Mouse (Mus musculus) E14TG2a.4 (cell line): ENCODE results near the gene Krt36.

Experiments
- H3K27me3 ChIP-seq: 2 replicates; pipeline ENCODE4 v1.6.1; 2014; ENCODE audit warnings: low read length, control low read depth; ENCODE audit not compliant: insufficient read depth
- H3K36me3 ChIP-seq: 2 replicates; pipeline ENCODE4 v1.6.1; 2014; ENCODE audit warnings: low read length, control low read depth; ENCODE audit not compliant: insufficient read depth
- H3K4me1 ChIP-seq: replicated peaks from 2 replicates; pipeline ENCODE4 v1.6.1; 2014; ENCODE audit warnings: low read depth, low read length, control low read depth
- H3K4me3 ChIP-seq: replicated peaks from 2 replicates; pipeline ENCODE4 v1.5.1; 2014; ENCODE audit warnings: mild to moderate bottlenecking, low read length
- H3K9me3 ChIP-seq: 2 replicates; pipeline ENCODE4 v1.6.1; 2014; ENCODE audit warnings: low read length, control low read depth
- CTCF ChIP-seq: conservative IDR thresholded peaks from 2 replicates; pipeline ENCODE4 v1.5.1; 2014; ENCODE audit warnings: low read length
- NANOG ChIP-seq: IDR thresholded peaks from 2 replicates; pipeline ENCODE4 v1.6.1; 2014; ENCODE audit warnings: borderline replicate concordance, low read length, mixed read lengths
- POU5F1 ChIP-seq: IDR thresholded peaks from 2 replicates; pipeline ENCODE4 v1.6.1; 2014; ENCODE audit warnings: low read length, borderline replicate concordance

Krt36 gene

GRCm38 (mm10) chr11:100100391-100100790 lies 5.0 kb downstream of the Krt36 start:
- no peaks in the 10 kb centered on the region for H3K4me1 ChIP-seq
- no peak overlapping the region for H3K4me3 ChIP-seq
- no peak for TF ChIP-seq NANOG
- no peak for TF ChIP-seq CTCF
- TF ChIP-seq POU5F1: no peak
- peaks cover 9% of the 10 kb centered on the region for H3K27me3 ChIP-seq
- no peaks in the 10 kb centered on the region for H3K9me3 ChIP-seq
- no peaks in the 10 kb centered on the region for H3K36me3 ChIP-seq

DNA sequence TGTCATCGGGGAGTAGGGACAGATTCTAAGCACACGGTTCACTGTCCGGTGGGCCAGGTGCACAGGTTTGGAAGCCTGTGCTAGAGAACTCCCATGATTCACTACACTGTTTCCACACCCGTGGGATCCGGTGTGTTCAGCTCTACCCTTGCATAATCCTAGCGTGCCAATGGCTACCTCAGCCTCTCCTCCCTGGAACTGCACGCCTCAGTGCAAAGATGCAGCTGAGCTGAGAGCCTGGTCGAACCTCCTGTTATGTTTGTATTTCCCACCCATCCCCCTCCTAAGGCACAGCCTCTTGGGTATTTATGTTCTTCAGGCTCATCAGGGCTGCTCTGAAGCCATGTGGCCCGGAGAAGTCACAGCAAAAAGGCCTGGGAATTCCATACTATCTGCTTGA lies 7.6 kb downstream of the Krt36 start:
- Histone ChIP-seq H3K36me3 (no peaks in the 10 kb centered on the region), H3K4me1 (no peaks in the 10 kb centered on the region), H3K4me3 (no peak overlapping the region), H3K9me3 (no peaks in the 10 kb centered on the region), H3K27me3 (peaks cover 3% of the 10 kb centered on the region; the same call in 1 of the 2 replicates)
- TF ChIP-seq NANOG (no peak), POU5F1 (no peak), CTCF (no peak)

- Histone ChIP-seq H3K4me1 (no peaks in the 10 kb centered on the region), H3K9me3 (peaks cover 1% of the 10 kb centered on the region; the same call in 1 of the 2 replicates), H3K4me3 (no peak within 1 kb of the TSS), H3K36me3 (no peaks in the 10 kb centered on the region), H3K27me3 (0 out of 2 replicates have a peak, but pooled peaks cover 3% of the 10 kb centered on the region)
- no peak for TF ChIP-seq CTCF
Observed at GRCm38 (mm10) chr11:100096141-100096540, 9.3 kb downstream of the Krt36 start, which contains the start of gene Krt35. TSS of gene Krt35 (minus strand) at chr11:100096241.

- 0 out of 2 replicates have a peak, but pooled peaks cover 3% of the 10 kb centered on the region for H3K27me3 ChIP-seq
- H3K36me3 ChIP-seq: no peaks in the 10 kb centered on the region
- peaks cover 19% of the 10 kb centered on the region for H3K9me3 ChIP-seq
- no peak overlapping the region for H3K4me3 ChIP-seq
- no peaks in the 10 kb centered on the region for H3K4me1 ChIP-seq
- TF ChIP-seq NANOG (no peak), POU5F1 (no peak), CTCF (no peak)
Observed at GRCm38 (mm10) chr11:100088378-100089025, 16.9 kb downstream of the Krt36 start.

- Histone ChIP-seq H3K4me3 (no peak within 1 kb of the TSS), H3K4me1 (no peaks in the 10 kb centered on the region), H3K27me3 (0 out of 2 replicates have a peak, but pooled peaks cover 3% of the 10 kb centered on the region), H3K9me3 (peaks cover 19% of the 10 kb centered on the region), H3K36me3 (no peaks in the 10 kb centered on the region)
- no peak for TF ChIP-seq CTCF
- TF ChIP-seq NANOG: no peak
- TF ChIP-seq POU5F1: no peak
Observed at GRCm38 (mm10) chr11:100087861-100088260, 17.6 kb downstream of the Krt36 start, which contains the start of gene Krt32. TSS of gene Krt32 (minus strand) at chr11:100088226.

DNA sequence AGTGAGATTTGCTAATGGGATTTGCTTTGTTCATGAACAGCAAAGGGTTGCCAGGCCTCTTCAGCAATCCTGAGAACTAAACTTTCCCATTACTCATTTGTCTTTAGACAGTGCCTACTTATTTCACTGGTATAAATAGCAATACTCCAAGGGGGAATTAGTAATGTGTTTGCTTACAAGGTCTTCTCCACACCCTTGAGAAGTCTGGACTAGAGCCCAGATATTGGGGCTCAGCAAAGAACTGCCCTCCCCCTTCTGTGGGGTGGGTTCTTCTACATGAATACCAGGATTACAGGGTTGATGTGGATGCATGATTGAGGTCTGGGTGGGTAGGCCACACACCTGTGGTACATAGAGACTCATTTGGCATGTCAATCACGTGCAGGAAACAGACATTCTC lies 31.6 kb downstream of the Krt36 start:
- Histone ChIP-seq H3K36me3 (no peaks in the 10 kb centered on the region), H3K4me3 (no peak overlapping the region), H3K9me3 (no peaks in the 10 kb centered on the region), H3K27me3 (no peaks in the 10 kb centered on the region), H3K4me1 (no peaks in the 10 kb centered on the region)
- TF ChIP-seq CTCF (no peak), NANOG (no peak)

GRCm38 (mm10) chr11:100067293-100068036 lies 38.0 kb downstream of the Krt36 start:
- H3K4me3 ChIP-seq: no peak overlapping the region
- no peaks in the 10 kb centered on the region for H3K4me1 ChIP-seq
- no peaks in the 10 kb centered on the region for H3K36me3 ChIP-seq
- TF ChIP-seq POU5F1: no peak
- H3K9me3 ChIP-seq: no peaks in the 10 kb centered on the region
- no peaks in the 10 kb centered on the region for H3K27me3 ChIP-seq

DNA sequence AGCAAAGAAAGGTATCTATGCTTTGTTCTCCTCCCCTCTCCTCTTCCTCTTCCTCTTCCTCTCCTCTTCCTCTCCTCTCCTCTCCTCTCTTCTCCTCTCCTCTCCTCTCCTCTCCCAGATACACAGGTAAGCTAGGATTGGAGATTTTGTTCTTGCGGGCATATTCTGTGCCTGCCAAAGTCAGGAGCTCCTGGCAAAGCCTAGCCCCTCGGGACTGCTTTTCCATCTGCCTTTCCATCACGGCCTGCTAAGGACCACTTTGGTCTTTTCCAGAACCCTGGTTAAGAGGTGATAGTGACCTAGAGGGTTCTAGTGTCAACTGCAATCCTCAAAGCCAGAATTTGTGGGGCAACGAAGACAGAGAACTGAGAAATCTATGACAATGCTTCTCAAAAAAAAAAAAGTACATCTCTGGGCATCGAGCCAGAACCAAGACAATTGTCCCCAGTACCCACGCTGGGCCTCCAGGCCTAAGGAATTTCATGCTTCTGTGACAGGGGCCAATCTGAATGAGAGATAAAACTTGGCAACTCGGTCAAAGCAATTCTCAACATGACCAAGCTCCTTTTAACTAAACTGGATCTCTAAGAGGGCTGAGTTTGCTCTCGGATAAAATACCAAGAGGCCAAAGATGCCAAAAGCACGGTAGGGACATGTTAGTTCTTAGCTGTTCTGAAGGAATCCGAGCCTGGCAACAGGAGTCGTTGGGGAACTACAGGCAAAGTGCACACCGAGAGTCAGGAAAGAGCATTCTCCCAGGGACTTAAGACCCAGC lies 39.0 kb downstream of the Krt36 start:
- no peaks in the 10 kb centered on the region for H3K27me3 ChIP-seq

More for the DNA sequence above, 39.0 kb downstream of the Krt36 start:
- Histone ChIP-seq H3K4me1 (no peaks in the 10 kb centered on the region), H3K4me3 (no peak overlapping the region), H3K9me3 (no peaks in the 10 kb centered on the region), H3K36me3 (no peaks in the 10 kb centered on the region)
- no peak for TF ChIP-seq POU5F1
- no peak for TF ChIP-seq CTCF
- TF ChIP-seq NANOG: no peak
